ENCODE assay signal across 8 mouse cellular contexts in the genomic region with DNA sequence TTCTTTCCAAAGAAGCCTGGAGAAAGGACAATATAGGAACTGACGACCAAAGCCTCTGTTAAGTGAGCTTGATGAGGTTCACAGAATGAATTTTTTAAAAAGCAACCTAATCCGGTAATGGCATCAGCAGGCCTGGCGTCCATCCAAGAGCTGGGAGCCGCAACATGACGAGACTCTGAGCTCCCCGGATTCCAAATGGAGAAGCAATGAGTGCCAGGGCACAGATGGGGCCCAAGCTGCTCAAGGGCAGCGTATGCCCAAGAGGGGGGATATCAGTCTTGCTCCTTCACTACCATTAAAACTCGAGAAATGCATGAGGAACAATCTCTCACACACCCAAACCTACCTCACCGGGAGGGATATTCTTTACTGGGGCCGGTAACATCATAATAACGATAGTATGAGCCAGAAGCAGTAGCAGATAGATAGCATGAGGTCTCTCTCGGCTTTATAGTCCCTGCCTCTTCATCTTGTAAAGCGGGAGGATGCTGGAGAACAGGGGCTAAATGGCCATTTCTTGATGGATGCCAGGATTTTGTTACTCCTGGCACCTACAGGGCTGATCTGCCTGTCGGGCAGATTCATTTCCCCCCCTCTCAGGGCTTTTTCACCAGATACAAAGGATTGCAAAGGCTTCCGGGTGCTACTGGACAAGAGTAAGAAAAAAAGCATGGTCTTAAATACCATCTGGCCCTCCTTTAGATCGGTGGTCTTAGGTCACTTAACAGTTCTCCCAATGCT. TPM values are rescaled to one million over a fixed set of nuclear protein-coding genes. Genes with fewer than 3 reads are reported as not detected.
A peak's percentile ranks its signal among the peaks of the same experiment; 100 is the strongest.
DNase-seq lines count a peak whose midpoint lies in the region; ATAC-seq lines count a peak whose summit lies in the region.

No protein-coding gene starts in this region.

- H3K27ac ChIP-seq in limb, embryonic 15.5 days: peak overlapping the region; percentile 50; the same call in 1 of the 2 replicates

- H3K4me3 ChIP-seq in limb, embryonic 15.5 days: no peak overlapping the region

- H3K4me2 ChIP-seq in limb, embryonic 15.5 days: peak overlapping the region; percentile 20; the same call in 1 of the 2 replicates

- H3K27me3 ChIP-seq in limb, embryonic 15.5 days: no peaks in the 10 kb centered on the region

- H3K9me3 ChIP-seq in limb, embryonic 15.5 days: no peaks in the 10 kb centered on the region

- WGBS in limb, embryonic 15.5 days: 41% methylated on average over 16 of the region's 16 CpGs

- H3K36me3 ChIP-seq in limb, embryonic 15.5 days: 0 out of 2 replicates have a peak, but pooled peaks cover 4% of the 10 kb centered on the region

- peak; percentile 37 for DNase-seq in lung, postnatal 10 days
- no peak for DNase-seq in lung, adult 18-20 months
- peak; percentile 85 for DNase-seq in cerebellum, adult 9-11 months
- peak; percentile 8 for DNase-seq in gastrocnemius, postnatal 25 days
- no peak for DNase-seq in T-cell, adult 2 months (ENCODE audit: low spot score)
- DNase-seq in thymus, postnatal 14 days: no peak
- DNase-seq in spleen, postnatal 10 days (ENCODE audit: low spot score in 2 of 2): no peak

- ATAC-seq in limb, embryonic 15.5 days (ENCODE audit: insufficient number of reproducible peaks, low FRiP score, low TSS enrichment, low read depth): no peak

- peaks cover 35% of the 10 kb centered on the region for H3K4me1 ChIP-seq in limb, embryonic 15.5 days

- no peak overlapping the region for H3K9ac ChIP-seq in limb, embryonic 15.5 days

RNA-seq across cellular contexts. Expression of a gene that starts 9.1 kb away (rescaled TPM):
- 10 to 100 TPM; 11.1 to 13.3 TPM for total RNA-seq in gastrocnemius, postnatal 25 days (2021)
- polyA plus RNA-seq in limb, embryonic 15.5 days (2015; fragmentation: Nextera tagmentation; extraction: Ambion mirVana): 27.5 and 33.7 TPM in 2 replicates

Comparison
In these comparisons a context has a peak if more than half of its experiments do, and no peak if none do; other contexts are left out.
1. DNase-seq: peak in lung, postnatal 10 days (single experiment), cerebellum, adult 9-11 months (single experiment) and gastrocnemius, postnatal 25 days (single experiment); none in lung, adult 18-20 months (0 of 2), T-cell, adult 2 months (single experiment), thymus, postnatal 14 days (single experiment) and spleen, postnatal 10 days (0 of 2).